Mouse (Mus musculus): ENCODE measurements around the gene H2al1a.
"Not testable (repeated sequence)": the region's sequence is repeated elsewhere in the genome, so short reads cannot be mapped to it uniquely, and the experiment has no call there.

The H2al1a gene

GRCm38 (mm10) chrX:11298957-11299356 lies at the start of gene H2al1a:
Gene H2al1a (plus strand): TSS chrX:11299257.
- in situ Hi-C loops (cut with MboI, MseI) = not testable (repeated sequence)

DNA sequence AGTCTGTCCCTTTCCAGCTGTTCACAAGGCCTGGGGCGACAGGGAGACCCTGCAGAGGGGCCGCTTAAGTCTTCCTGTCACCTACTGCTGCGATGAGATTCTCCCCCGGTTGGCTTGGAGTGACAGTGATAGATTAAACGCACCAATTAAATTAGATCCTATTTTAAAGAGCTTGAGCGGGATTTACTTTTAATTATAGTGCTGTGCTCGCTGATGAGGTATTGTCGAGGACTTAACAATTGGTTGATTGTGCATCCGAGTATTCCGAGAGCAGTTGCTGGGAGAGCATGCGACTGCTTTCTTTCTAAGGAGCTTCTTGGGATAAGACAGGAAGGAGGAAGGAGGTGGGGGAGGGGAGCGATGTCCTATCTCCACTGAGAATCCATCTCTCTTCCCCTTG lies 48.9 kb upstream of the H2al1a start:
- in situ Hi-C loops (cut with MboI, MseI) = no loop called here

GRCm38 (mm10) chrX:11254062-11254461 lies 45.0 kb upstream of the H2al1a start:
- in situ Hi-C loops (cut with MboI, MseI) = no loop called here

GRCm38 (mm10) chrX:11254521-11255207 lies 44.4 kb upstream of the H2al1a start:
- in situ Hi-C loops (cut with MboI, MseI) = no loop called here

DNA sequence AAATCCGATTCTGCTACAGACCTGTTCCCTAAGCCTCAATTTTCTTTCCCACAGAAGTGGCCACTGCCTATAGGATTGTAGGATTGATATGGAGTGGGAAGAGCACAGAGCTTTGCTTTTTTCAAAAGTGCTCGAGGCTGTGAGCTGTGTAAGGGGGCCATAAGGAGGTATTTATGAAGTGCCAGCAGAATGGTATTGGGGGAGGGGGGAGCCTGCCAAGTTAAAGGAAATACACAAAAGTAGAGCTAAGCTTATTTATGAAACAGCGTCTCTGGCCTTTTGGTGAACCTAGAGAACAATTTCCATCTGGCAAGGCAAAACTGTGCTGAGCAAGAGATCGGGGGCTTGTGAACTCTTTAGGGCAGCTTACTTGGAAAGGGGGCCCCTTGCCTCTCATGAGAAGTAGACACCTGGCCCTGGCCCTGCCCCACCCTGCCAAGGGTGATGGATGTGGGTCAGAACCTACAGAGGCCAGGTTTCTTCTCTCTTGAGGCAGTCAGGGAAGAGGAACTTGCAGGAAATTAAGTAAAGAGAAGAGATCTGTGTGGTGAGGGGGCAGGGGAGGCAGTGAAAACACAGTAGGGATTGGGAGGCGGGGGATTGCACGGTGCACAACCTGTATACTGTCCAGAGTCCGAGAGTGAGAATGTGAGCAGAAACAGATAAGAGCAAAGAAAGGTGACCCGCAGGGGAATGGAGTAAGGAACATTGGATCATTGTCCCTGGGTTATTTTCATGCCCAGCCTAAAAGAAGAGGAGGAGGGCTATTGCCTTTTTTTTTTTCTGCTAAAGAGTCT lies 43.3 kb upstream of the H2al1a start:
- in situ Hi-C loops (cut with MboI, MseI) = no loop called here

DNA sequence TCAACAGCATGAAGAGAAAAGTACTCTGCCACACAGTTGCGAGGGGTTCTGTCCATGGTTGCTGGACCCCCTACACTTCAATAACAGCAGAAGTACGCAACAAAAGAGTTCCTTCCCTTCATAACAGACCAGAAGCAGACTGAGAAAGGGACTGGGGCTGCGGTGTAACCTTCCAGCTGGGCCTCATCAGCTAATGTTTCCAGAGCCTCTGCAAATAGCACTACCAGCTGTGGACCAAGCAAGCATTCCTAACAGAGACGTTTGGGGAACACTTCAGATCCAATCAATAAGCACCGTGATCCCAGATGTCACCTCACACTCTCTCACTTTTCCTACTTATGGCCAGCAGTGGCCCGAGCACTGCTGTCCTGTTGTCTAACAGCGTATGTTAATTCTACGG lies 34.1 kb upstream of the H2al1a start:
- in situ Hi-C loops (cut with MboI, MseI) = loop anchor here (5.0 kb wide), 1 partner anchor 38 kb away; no protein-coding TSS in a partner anchor

DNA sequence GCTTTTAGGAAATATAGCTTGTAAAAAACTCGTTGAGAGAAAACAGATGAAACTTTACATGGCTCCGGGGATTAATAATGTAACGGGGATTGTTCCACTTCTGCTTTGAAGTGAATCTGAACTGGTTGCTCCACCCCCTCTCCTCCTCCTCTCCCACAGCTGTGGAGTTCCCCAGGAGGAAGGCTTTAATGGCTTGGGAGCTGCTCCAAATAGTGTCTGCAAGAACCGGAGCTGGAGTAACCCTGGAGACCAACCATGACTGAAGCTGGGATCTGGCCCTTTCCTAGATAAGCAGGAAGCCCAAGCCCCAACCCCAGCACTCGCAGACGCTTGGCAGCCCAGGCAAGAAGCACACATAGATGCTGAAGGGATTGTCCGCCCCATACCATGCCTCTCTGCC lies 31.3 kb upstream of the H2al1a start:
- in situ Hi-C loops (cut with MboI, MseI) = loop anchor here (5.0 kb wide), 1 partner anchor 40 kb away; no protein-coding TSS in a partner anchor

DNA sequence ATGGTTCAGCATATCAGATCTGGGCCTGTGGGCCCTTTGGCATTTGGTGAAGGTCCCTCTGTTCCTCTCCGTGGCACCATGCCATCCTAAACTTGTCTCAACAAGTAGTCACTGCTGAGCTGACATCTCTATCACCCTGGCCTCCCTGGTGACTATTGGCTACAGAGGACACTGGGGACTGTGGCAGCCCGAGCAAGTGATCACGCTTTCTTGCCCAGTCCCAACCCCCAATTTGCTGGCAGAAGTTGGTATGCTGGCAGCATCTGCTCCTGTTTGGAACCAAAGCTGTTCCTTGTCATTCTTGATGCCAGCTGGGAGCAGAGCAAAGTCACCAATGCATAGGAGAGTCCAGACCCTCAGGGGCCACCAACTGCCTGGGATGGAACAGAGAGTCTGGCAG lies 30.0 kb upstream of the H2al1a start:
- in situ Hi-C loops (cut with MboI, MseI) = loop anchor here (5.0 kb wide), 1 partner anchor 42 kb away; no protein-coding TSS in a partner anchor

GRCm38 (mm10) chrX:11273190-11273589 lies 25.9 kb upstream of the H2al1a start:
- in situ Hi-C loops (cut with MboI, MseI) = no loop called here

GRCm38 (mm10) chrX:11277083-11277482 lies 22.0 kb upstream of the H2al1a start:
- in situ Hi-C loops (cut with MboI, MseI) = no loop called here

- in situ Hi-C loops (cut with MboI, MseI) = no loop called here
Observed at GRCm38 (mm10) chrX:11280741-11281140, 18.3 kb upstream of the H2al1a start.

- in situ Hi-C loops (cut with MboI, MseI) = no loop called here
Observed at GRCm38 (mm10) chrX:11288306-11288882, 10.7 kb upstream of the H2al1a start.

- in situ Hi-C loops (cut with MboI, MseI) = no loop called here
Observed at GRCm38 (mm10) chrX:11289244-11289643, 9.8 kb upstream of the H2al1a start.

DNA sequence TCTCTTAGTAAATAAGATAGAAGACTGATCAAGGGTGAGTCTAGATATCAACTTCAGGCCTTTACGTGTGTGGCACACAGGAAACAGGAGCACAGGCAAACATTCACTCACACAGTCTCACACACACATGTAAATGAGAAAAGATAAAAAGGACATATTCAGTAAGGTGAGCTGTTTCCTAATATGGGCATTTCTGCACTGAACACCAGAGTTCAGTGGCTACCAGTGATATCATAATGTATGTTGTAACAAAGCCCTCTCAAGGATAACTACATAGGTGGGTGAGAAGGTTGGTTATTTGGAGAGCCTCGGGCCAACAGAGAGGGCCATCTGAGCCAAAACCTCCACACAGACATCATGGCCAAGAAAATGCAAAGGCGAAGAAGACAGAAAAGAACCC lies 3.1 kb downstream of the H2al1a start, which contains the start of gene H2al1b:
TSS of gene H2al1b (plus strand) at position 301 of the 400 bp plus-strand sequence.
- in situ Hi-C loops (cut with MboI, MseI) = loop anchor here (25.0 kb wide), 2 partner anchors 135 to 260 kb away; no protein-coding TSS in a partner anchor

DNA sequence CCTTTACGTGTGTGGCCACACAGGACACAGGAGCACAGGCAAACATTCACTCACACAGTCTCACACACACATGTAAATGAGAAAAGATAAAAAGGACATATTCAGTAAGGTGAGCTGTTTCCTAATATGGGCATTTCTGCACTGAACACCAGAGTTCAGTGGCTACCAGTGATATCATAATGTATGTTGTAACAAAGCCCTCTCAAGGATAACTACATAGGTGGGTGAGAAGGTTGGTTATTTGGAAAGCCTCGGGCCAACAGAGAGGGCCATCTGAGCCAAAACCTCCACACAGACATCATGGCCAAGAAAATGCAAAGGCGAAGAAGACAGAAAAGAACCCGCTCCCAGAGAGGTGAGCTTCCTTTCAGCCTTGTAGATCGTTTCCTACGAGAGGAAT lies 6.3 kb downstream of the H2al1a start, which contains the start of gene H2al1c:
TSS of gene H2al1c (plus strand) at position 301 of the 400 bp plus-strand sequence.
- in situ Hi-C loops (cut with MboI, MseI) = loop anchor here (25.0 kb wide), 2 partner anchors 132 to 257 kb away; no protein-coding TSS in a partner anchor

DNA sequence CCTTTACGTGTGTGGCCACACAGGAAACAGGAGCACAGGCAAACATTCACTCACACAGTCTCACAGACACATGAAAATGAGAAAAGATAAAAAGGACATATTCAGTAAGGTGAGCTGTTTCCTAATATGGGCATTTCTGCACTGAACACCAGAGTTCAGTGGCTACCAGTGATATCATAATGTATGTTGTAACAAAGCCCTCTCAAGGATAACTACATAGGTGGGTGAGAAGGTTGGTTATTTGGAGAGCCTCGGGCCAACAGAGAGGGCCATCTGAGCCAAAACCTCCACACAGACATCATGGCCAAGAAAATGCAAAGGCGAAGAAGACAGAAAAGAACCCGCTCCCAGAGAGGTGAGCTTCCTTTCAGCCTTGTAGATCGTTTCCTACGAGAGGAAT lies 9.5 kb downstream of the H2al1a start, which contains the start of gene H2al1d:
TSS of gene H2al1d (plus strand) at position 301 of the 400 bp plus-strand sequence.
- in situ Hi-C loops (cut with MboI, MseI) = loop anchor here (25.0 kb wide), 2 partner anchors 129 to 254 kb away; no protein-coding TSS in a partner anchor

DNA sequence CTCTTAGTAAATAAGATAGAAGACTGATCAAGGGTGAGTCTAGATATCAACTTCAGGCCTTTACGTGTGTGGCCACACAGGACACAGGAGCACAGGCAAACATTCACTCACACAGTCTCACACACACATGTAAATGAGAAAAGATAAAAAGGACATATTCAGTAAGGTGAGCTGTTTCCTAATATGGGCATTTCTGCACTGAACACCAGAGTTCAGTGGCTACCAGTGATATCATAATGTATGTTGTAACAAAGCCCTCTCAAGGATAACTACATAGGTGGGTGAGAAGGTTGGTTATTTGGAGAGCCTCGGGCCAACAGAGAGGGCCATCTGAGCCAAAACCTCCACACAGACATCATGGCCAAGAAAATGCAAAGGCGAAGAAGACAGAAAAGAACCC lies 12.6 kb downstream of the H2al1a start, which contains the start of gene H2al1e:
TSS of gene H2al1e (plus strand) at position 301 of the 400 bp plus-strand sequence.
- in situ Hi-C loops (cut with MboI, MseI) = loop anchor here (25.0 kb wide), 2 partner anchors 126 to 251 kb away; no protein-coding TSS in a partner anchor

DNA sequence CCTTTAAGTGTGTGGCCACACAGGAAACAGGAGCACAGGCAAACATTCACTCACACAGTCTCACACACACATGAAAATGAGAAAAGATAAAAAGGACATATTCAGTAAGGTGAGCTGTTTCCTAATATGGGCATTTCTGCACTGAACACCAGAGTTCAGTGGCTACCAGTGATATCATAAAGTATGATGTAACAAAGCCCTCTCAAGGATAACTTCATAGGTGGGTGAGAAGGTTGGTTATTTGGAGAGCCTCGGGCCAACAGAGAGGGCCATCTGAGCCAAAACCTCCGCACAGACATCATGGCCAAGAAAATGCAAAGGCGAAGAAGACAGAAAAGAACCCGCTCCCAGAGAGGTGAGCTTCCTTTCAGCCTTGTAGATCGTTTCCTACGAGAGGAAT lies 15.8 kb downstream of the H2al1a start, which contains the start of gene H2al1f:
TSS of gene H2al1f (plus strand) at position 301 of the 400 bp plus-strand sequence.
- in situ Hi-C loops (cut with MboI, MseI) = loop anchor here (25.0 kb wide), 2 partner anchors 122 to 247 kb away; no protein-coding TSS in a partner anchor

GRCm38 (mm10) chrX:11317956-11318355 lies 18.9 kb downstream of the H2al1a start, which contains the start of gene H2al1g:
Gene H2al1g (plus strand): TSS chrX:11318256.
- in situ Hi-C loops (cut with MboI, MseI) = loop anchor here (25.0 kb wide), 2 partner anchors 119 to 244 kb away; no protein-coding TSS in a partner anchor

- in situ Hi-C loops (cut with MboI, MseI) = loop anchor here (25.0 kb wide), 2 partner anchors 116 to 241 kb away; no protein-coding TSS in a partner anchor
Observed at GRCm38 (mm10) chrX:11321192-11321591, 22.1 kb downstream of the H2al1a start, which contains the start of gene H2al1h. Gene H2al1h (plus strand): TSS chrX:11321492.

GRCm38 (mm10) chrX:11324359-11324758 lies 25.3 kb downstream of the H2al1a start, which contains the start of gene H2al1i:
Gene H2al1i (plus strand): TSS chrX:11324659.
- in situ Hi-C loops (cut with MboI, MseI) = loop anchor here (25.0 kb wide), 2 partner anchors 113 to 238 kb away; no protein-coding TSS in a partner anchor

Data from T-helper 2 cell (primary cell).